22 mouse cellular contexts compared by ENCODE assay signal in genomic region chr5:96253995-96254394, GRCm38 (mm10). TPM values are rescaled to one million over a fixed set of nuclear protein-coding genes. Genes with fewer than 3 reads are reported as not detected.
DNase-seq lines count a peak whose midpoint lies in the region; ATAC-seq and TF ChIP-seq lines count a peak whose summit lies in the region.
"Had no signal": no experiment of that assay in that cellular context is flagged by ENCODE, and none has a peak within 500 bp of the region (broad histone marks: within the 10 kb centered on the region; RNA-seq: fewer than 3 reads in every experiment).

No protein-coding gene starts in this region.

- H3K4me2 ChIP-seq in liver, embryonic 12.5 days, result no peak overlapping the region
- H3K4me2 ChIP-seq in embryonic facial prominence, embryonic 13.5 days, result no peak overlapping the region
- H3K4me2 ChIP-seq in embryonic facial prominence, embryonic 14.5 days (ENCODE audit: low read depth, low read length), result no peak overlapping the region
- H3K4me2 ChIP-seq: embryonic facial prominence, embryonic 12.5 days; forebrain, embryonic 12.5 days had no signal

- H3K27me3 ChIP-seq in liver, adult 2 months (ENCODE audit: control insufficient read depth, insufficient read depth, low read length), result no peaks in the 10 kb centered on the region
- H3K27me3 ChIP-seq in liver, embryonic 12.5 days (replicated peaks), result no peaks in the 10 kb centered on the region
- no peaks in the 10 kb centered on the region for H3K27me3 ChIP-seq in embryonic facial prominence, embryonic 13.5 days
- H3K27me3 ChIP-seq in embryonic facial prominence, embryonic 14.5 days (replicated peaks; ENCODE audit: control insufficient read depth, insufficient read depth, low read length), result no peaks in the 10 kb centered on the region
- H3K27me3 ChIP-seq: embryonic facial prominence, embryonic 12.5 days; forebrain, embryonic 12.5 days had no signal

- no peaks in the 10 kb centered on the region for H3K9me3 ChIP-seq in liver, embryonic 12.5 days (replicated peaks)
- no peaks in the 10 kb centered on the region for H3K9me3 ChIP-seq in embryonic facial prominence, embryonic 13.5 days
- H3K9me3 ChIP-seq in embryonic facial prominence, embryonic 14.5 days (ENCODE audit: control insufficient read depth, low read length), result no peaks in the 10 kb centered on the region
- H3K9me3 ChIP-seq: embryonic facial prominence, embryonic 12.5 days; forebrain, embryonic 10.5 days; forebrain, embryonic 12.5 days had no signal

- ATAC-seq in liver, embryonic 12.5 days, result no peak
- 0 out of 2 replicates have a peak, but pooled peaks have one; percentile 37 for ATAC-seq in embryonic facial prominence, embryonic 13.5 days (ENCODE audit: insufficient number of reproducible peaks, insufficient read depth, low FRiP score, low TSS enrichment, low read depth)
- peak; percentile 67 for ATAC-seq in embryonic facial prominence, embryonic 14.5 days (ENCODE audit: low read depth)
- ATAC-seq in activated CD4-positive, CD25-positive, alpha-beta regulatory T cell, adult 4 months, result no peak
- ATAC-seq: forebrain, embryonic 14.5 days; forebrain, embryonic 16.5 days had no signal

- peaks cover 3% of the 10 kb centered on the region; the same call in 1 of the 2 replicates for H3K36me3 ChIP-seq in liver, adult 2 months (ENCODE audit: control insufficient read depth, insufficient read depth, low read length)
- peaks cover 11% of the 10 kb centered on the region; the same call in 1 of the 2 replicates for H3K36me3 ChIP-seq in liver, embryonic 12.5 days
- 0 out of 2 replicates have a peak, but pooled peaks cover 5% of the 10 kb centered on the region for H3K36me3 ChIP-seq in embryonic facial prominence, embryonic 13.5 days
- no peaks in the 10 kb centered on the region for H3K36me3 ChIP-seq in embryonic facial prominence, embryonic 14.5 days (ENCODE audit: control insufficient read depth, insufficient read depth, low read length)
- H3K36me3 ChIP-seq: embryonic facial prominence, embryonic 12.5 days; forebrain, embryonic 12.5 days had no signal

- no peak for TF ChIP-seq CTCF in liver, adult 2 months (IDR thresholded peaks at IDR 0.05; ENCODE audit: low read depth, low read length)

- no peak overlapping the region for H3K27ac ChIP-seq in liver, adult 2 months (replicated peaks; ENCODE audit: insufficient read depth, low read depth, low read length)
- H3K27ac ChIP-seq in liver, embryonic 12.5 days, result no peak overlapping the region
- H3K27ac ChIP-seq in embryonic facial prominence, embryonic 13.5 days, result no peak overlapping the region
- H3K27ac ChIP-seq in embryonic facial prominence, embryonic 14.5 days (replicated peaks; ENCODE audit: low read depth, low read length), result no peak overlapping the region
- H3K27ac ChIP-seq: embryonic facial prominence, embryonic 12.5 days; forebrain, embryonic 10.5 days; forebrain, embryonic 12.5 days had no signal

- H3K4me3 ChIP-seq in liver, adult 2 months (ENCODE audit: insufficient read depth, low read depth, low read length), result no peak overlapping the region
- H3K4me3 ChIP-seq in liver, embryonic 12.5 days, result no peak overlapping the region
- no peak overlapping the region for H3K4me3 ChIP-seq in embryonic facial prominence, embryonic 13.5 days
- H3K4me3 ChIP-seq in embryonic facial prominence, embryonic 14.5 days (ENCODE audit: low read depth, low read length), result no peak overlapping the region
- H3K4me3 ChIP-seq: embryonic facial prominence, embryonic 12.5 days; erythroblast, embryonic 14.5 days; forebrain, embryonic 10.5 days; forebrain, embryonic 12.5 days had no signal

- H3K9ac ChIP-seq in liver, adult 2 months (ENCODE audit: low read depth, low read length), result no peak overlapping the region
- H3K9ac ChIP-seq in liver, embryonic 12.5 days, result no peak overlapping the region
- no peak overlapping the region for H3K9ac ChIP-seq in embryonic facial prominence, embryonic 13.5 days
- H3K9ac ChIP-seq in embryonic facial prominence, embryonic 14.5 days (ENCODE audit: low read depth, low read length), result no peak overlapping the region
- H3K9ac ChIP-seq: embryonic facial prominence, embryonic 12.5 days; forebrain, embryonic 12.5 days had no signal

- no peaks in the 10 kb centered on the region for H3K79me2 ChIP-seq in liver, adult 2 months (ENCODE audit: control insufficient read depth, insufficient read depth, low read length)

- WGBS in liver, adult 2 months, result 32% methylated on average over 2 of the region's 2 CpGs
- 63% methylated on average over 2 of the region's 2 CpGs for WGBS in liver, embryonic 12.5 days (ENCODE audit: insufficient replicate concordance)
- 60% methylated on average over 2 of the region's 2 CpGs for WGBS in embryonic facial prominence, embryonic 13.5 days
- 66% methylated on average over 2 of the region's 2 CpGs for WGBS in embryonic facial prominence, embryonic 14.5 days

- DNase-seq in kidney, adult 9 months, result peak; percentile 12
- DNase-seq in kidney, postnatal 10 days, result no peak
- DNase-seq in liver, adult 2 months (ENCODE audit: extremely low read depth, low read depth, low spot score), result peak; percentile 81
- DNase-seq in embryonic facial prominence, embryonic 14.5 days (ENCODE audit: low spot score), result peak; percentile 31
- DNase-seq in gastrocnemius, postnatal 10 days, result no peak
- DNase-seq: adrenal gland, adult 8-10 months; adrenal gland, postnatal 14 days; adrenal gland, postnatal 36 days; cerebellum, adult 11-12 months; cerebellum, adult 2 months; cerebellum, adult 9-10 months; cerebellum, postnatal 10 days; cerebellum, postnatal 25 days had no signal

- no peaks in the 10 kb centered on the region; the same call in 1 of the 2 replicates for H3K4me1 ChIP-seq in liver, adult 2 months (ENCODE audit: control insufficient read depth, insufficient read depth, low read length)
- no peaks in the 10 kb centered on the region for H3K4me1 ChIP-seq in liver, embryonic 12.5 days
- no peaks in the 10 kb centered on the region for H3K4me1 ChIP-seq in embryonic facial prominence, embryonic 13.5 days
- no peaks in the 10 kb centered on the region for H3K4me1 ChIP-seq in embryonic facial prominence, embryonic 14.5 days (ENCODE audit: control insufficient read depth, insufficient read depth, low read length)
- H3K4me1 ChIP-seq: embryonic facial prominence, embryonic 12.5 days; forebrain, embryonic 10.5 days; forebrain, embryonic 12.5 days had no signal

- no peak for TF ChIP-seq POLR2A in liver, adult 2 months (IDR thresholded peaks at IDR 0.05; ENCODE audit: extremely low read depth, insufficient read depth, low read length)

RNA-seq across cellular contexts. Expression of gene Mrpl1, which starts 44.7 kb away (rescaled TPM):
- total RNA-seq in liver, adult 2 months (2014; rRNA removed), result 20.3 and 20.6 TPM in 2 replicates
- 4.0 and 5.1 TPM in 2 replicates for polyA plus RNA-seq in liver, adult 2 months (2012; rRNA removed)
- 22.3 and 23.6 TPM in 2 replicates for polyA plus RNA-seq in liver, embryonic 12.5 days (2016; fragmentation: Nextera tagmentation; extraction: Ambion mirVana)
- 19.5 and 21.5 TPM in 2 replicates for polyA plus RNA-seq in embryonic facial prominence, embryonic 13.5 days (2015; fragmentation: Nextera tagmentation; extraction: Ambion mirVana)
- polyA plus RNA-seq in embryonic facial prominence, embryonic 14.5 days (2014; fragmentation: Nextera tagmentation; extraction: Ambion mirVana), result 18.6 and 19.0 TPM in 2 replicates
- polyA plus RNA-seq in activated CD4-positive, CD25-positive, alpha-beta regulatory T cell, adult 4 months (2017; shearing (Covaris generic)), result 10 to 100 TPM; 17.4 to 20.5 TPM
- 10 to 100 TPM; 21.0 to 21.9 TPM for total RNA-seq in gastrocnemius, postnatal 10 days (2021)

Comparison
In these comparisons a context has a peak if more than half of its experiments do, and no peak if none do; other contexts are left out.
1. DNase-seq: peak in kidney, adult 9 months (single experiment), liver, adult 2 months (single experiment) and embryonic facial prominence, embryonic 14.5 days (single experiment); none in kidney, postnatal 10 days (single experiment) and gastrocnemius, postnatal 10 days (single experiment).
2. ATAC-seq: peak in embryonic facial prominence, embryonic 13.5 days (single experiment) and embryonic facial prominence, embryonic 14.5 days (single experiment); none in liver, embryonic 12.5 days (single experiment) and activated CD4-positive, CD25-positive, alpha-beta regulatory T cell, adult 4 months (single experiment).